Mouse (Mus musculus) layer of hippocampus, adult 2 months (tissue): Measurements from ENCODE around the gene Mapk12. TPM values are rescaled to one million over a fixed set of nuclear protein-coding genes. Genes with fewer than 3 reads are reported as not detected.

Source experiments
- DNase-seq, 2 experiments: peaks; one replicate each; pipeline ENCODE4 v3.0.0; 2022; ENCODE audit warnings: low spot score in 2 of 2
- H3K27ac ChIP-seq: fragments of 200-600 bp; 2 replicates; pipeline ENCODE4 v1.8.1; 2022
- H3K4me3 ChIP-seq: fragments of 200-600 bp; 2 replicates; pipeline ENCODE4 v1.8.1; 2022; ENCODE audit warnings: mild to moderate bottlenecking
- CTCF ChIP-seq: fragments of 200-600 bp; conservative IDR thresholded peaks from 2 replicates; pipeline ENCODE4 v1.8.1; 2022; ENCODE audit warnings: antibody characterized with exemption, mild to moderate bottlenecking, moderate library complexity
- total RNA-seq, 2 experiments: library from RNA; stranded (reverse); gene quantifications; 2 replicates each; pipeline ENCODE4 v1.2.3; 2021

The Mapk12 gene
- total RNA-seq, 2 experiments from 2014 or later = 4.4 to 5.6 TPM

GRCm38 (mm10) chr15:89143134-89143533 lies 2.6 kb upstream of the Mapk12 start:
- TF ChIP-seq CTCF = no peak
- Histone ChIP-seq H3K4me3 (no peak overlapping the region), H3K27ac (no peak overlapping the region)
- DNase-seq = no peak

GRCm38 (mm10) chr15:89141905-89142304 lies 1.4 kb upstream of the Mapk12 start:
- H3K4me3 ChIP-seq = no peak overlapping the region
- H3K27ac ChIP-seq = no peak overlapping the region
- TF ChIP-seq CTCF = no peak
- DNase-seq = no peak

GRCm38 (mm10) chr15:89141443-89141842 lies 940 bp upstream of the Mapk12 start:
- TF ChIP-seq CTCF = no peak
- no peak for DNase-seq
- Histone ChIP-seq H3K27ac (no peak overlapping the region), H3K4me3 (no peak overlapping the region)

GRCm38 (mm10) chr15:89140048-89140658 lies 350 bp downstream of the Mapk12 start:
- peak overlapping the region; percentile 63 for H3K4me3 ChIP-seq
- TF ChIP-seq CTCF = no peak
- peak overlapping the region; percentile 56 for H3K27ac ChIP-seq
- DNase-seq = peak in 1 of 2 experiments; percentile 47

- Histone ChIP-seq H3K27ac (no peak overlapping the region), H3K4me3 (no peak overlapping the region)
- no peak for TF ChIP-seq CTCF
- no peak for DNase-seq
Observed at GRCm38 (mm10) chr15:89138531-89138930, 2.0 kb downstream of the Mapk12 start.

GRCm38 (mm10) chr15:89138046-89138405 lies 2.5 kb downstream of the Mapk12 start:
- Histone ChIP-seq H3K27ac (no peak overlapping the region), H3K4me3 (no peak overlapping the region)
- TF ChIP-seq CTCF = no peak
- DNase-seq = no peak

GRCm38 (mm10) chr15:89137378-89138045 lies 3.0 kb downstream of the Mapk12 start:
- no peak overlapping the region for H3K4me3 ChIP-seq
- DNase-seq = no peak
- no peak overlapping the region for H3K27ac ChIP-seq
- no peak for TF ChIP-seq CTCF

GRCm38 (mm10) chr15:89136461-89137155 lies 3.9 kb downstream of the Mapk12 start:
- TF ChIP-seq CTCF = no peak
- no peak for DNase-seq
- Histone ChIP-seq H3K27ac (no peak overlapping the region), H3K4me3 (no peak overlapping the region)

GRCm38 (mm10) chr15:89131316-89131715 lies 9.2 kb downstream of the Mapk12 start:
- no peak overlapping the region for H3K27ac ChIP-seq
- TF ChIP-seq CTCF = no peak
- no peak for DNase-seq
- H3K4me3 ChIP-seq = no peak overlapping the region

GRCm38 (mm10) chr15:89130245-89130644 lies 10.3 kb downstream of the Mapk12 start:
- TF ChIP-seq CTCF = no peak
- Histone ChIP-seq H3K27ac (no peak overlapping the region), H3K4me3 (no peak overlapping the region)
- no peak for DNase-seq

GRCm38 (mm10) chr15:89128382-89129350 lies 11.8 kb downstream of the Mapk12 start, which contains the start of gene Hdac10:
Hdac10 (minus strand) TSS chr15:89128700.
- Histone ChIP-seq H3K27ac (peak within 1 kb of the TSS; percentile 97), H3K4me3 (peak within 1 kb of the TSS; percentile 80)
- TF ChIP-seq CTCF = peak; percentile 94
- peak; percentile 70 to 76 for DNase-seq

- no peak for DNase-seq
- Histone ChIP-seq H3K27ac (peak overlapping the region; percentile 97; the same call in 1 of the 2 replicates), H3K4me3 (peak overlapping the region; percentile 80)
- no peak for TF ChIP-seq CTCF
Observed at GRCm38 (mm10) chr15:89127364-89127940, 13.1 kb downstream of the Mapk12 start.
